8 mouse cellular contexts compared by ENCODE assay signal in genomic region chr17:87330921-87331291, GRCm38 (mm10). TPM values are rescaled to one million over a fixed set of nuclear protein-coding genes. Genes with fewer than 3 reads are reported as not detected.
DNase-seq lines count a peak whose midpoint lies in the region; ATAC-seq and TF ChIP-seq lines count a peak whose summit lies in the region.

No protein-coding gene starts in this region.

- 11% methylated on average over 11 of the region's 11 CpGs for WGBS in liver, embryonic 16.5 days (ENCODE audit: insufficient replicate concordance)

- intact Hi-C loops in left cerebral cortex, adult 2 months (cut with DNase I): loop anchor here (1.0 to 2.0 kb wide), 2 partner anchors 38 to 48 kb away; no protein-coding TSS in a partner anchor

- no peak overlapping the region for H3K4me2 ChIP-seq in liver, embryonic 16.5 days (ENCODE audit: low read depth, low read length)

- H3K27me3 ChIP-seq in liver, embryonic 16.5 days (ENCODE audit: control insufficient read depth, insufficient read depth, low read depth, low read length): no peaks in the 10 kb centered on the region

- no peak for DNase-seq in left cerebral cortex, adult 2 months (ENCODE audit: extremely low spot score in 1 of 2, low spot score in 2 of 2)
- no peak for DNase-seq in left cerebral cortex, adult 11 months (ENCODE audit: low spot score)
- peak; percentile 52 for DNase-seq in skeletal muscle tissue, adult 2 months (ENCODE audit: low read depth, low spot score)
- DNase-seq in layer of hippocampus, adult 9-10 months (ENCODE audit: low spot score): no peak
- DNase-seq in urinary bladder, postnatal 36 days (ENCODE audit: low spot score in 2 of 2): no peak

- ATAC-seq in common myeloid progenitor, adult 5-6 weeks (replicated peaks; ENCODE audit: low read depth, poor library complexity, severe bottlenecking): peak; percentile 20; the same call in 1 of the 2 replicates
- ATAC-seq in hematopoietic stem cell, adult 5-6 weeks (replicated peaks in 1 of 2; ENCODE audit: insufficient read depth in 1 of 2, low FRiP score in 2 of 2, low TSS enrichment in 1 of 2, low read depth in 1 of 2, poor library complexity in 2 of 2, severe bottlenecking in 2 of 2): peak; percentile 14 to 25; a peak in 1 of 4 replicates
- ATAC-seq in liver, embryonic 16.5 days (ENCODE audit: low read depth): peak; percentile 35; the same call in 1 of the 2 replicates

- H3K27ac ChIP-seq in left cerebral cortex, adult 2 months: peak overlapping the region; percentile 84
- no peak overlapping the region for H3K27ac ChIP-seq in liver, embryonic 16.5 days (ENCODE audit: low read length)

- no peak for TF ChIP-seq CTCF in left cerebral cortex, adult 2 months (IDR thresholded peaks at IDR 0.05)

- H3K36me3 ChIP-seq in liver, embryonic 16.5 days (ENCODE audit: control insufficient read depth, insufficient read depth): peaks cover 7% of the 10 kb centered on the region; the same call in 1 of the 2 replicates

- H3K4me1 ChIP-seq in liver, embryonic 16.5 days (ENCODE audit: control insufficient read depth, low read depth, low read length): peaks cover 8% of the 10 kb centered on the region

- H3K4me3 ChIP-seq in left cerebral cortex, adult 2 months: no peak overlapping the region; the same call in 1 of the 2 replicates
- H3K4me3 ChIP-seq in liver, embryonic 16.5 days (ENCODE audit: low read depth, low read length): no peak overlapping the region

- H3K9me3 ChIP-seq in liver, embryonic 16.5 days (replicated peaks; ENCODE audit: control insufficient read depth, low read length): no peaks in the 10 kb centered on the region

- H3K9ac ChIP-seq in liver, embryonic 16.5 days (ENCODE audit: low read depth, low read length): no peak overlapping the region

RNA-seq across cellular contexts. Expression of gene Ttc7, which starts 48.2 kb away (rescaled TPM):
- total RNA-seq in left cerebral cortex, adult 2 months (2021): 10 to 100 TPM; 11.8 to 13.2 TPM
- total RNA-seq in common myeloid progenitor, adult 5-6 weeks (2017): 42.8 and 78.2 TPM in 2 replicates
- total RNA-seq in hematopoietic stem cell, adult 5-6 weeks (2017): 37.5 and 44.6 TPM in 2 replicates
- 7.6 and 8.3 TPM in 2 replicates for polyA plus RNA-seq in liver, embryonic 16.5 days (2015; fragmentation: Nextera tagmentation; extraction: Ambion mirVana)
